Mouse (Mus musculus) A20 (cell line): Measurements from ENCODE around the gene Cnot10.

ENCODE experiments used
- DNase-seq: peaks from one replicate; pipeline ENCODE4 v3.0.0-alpha.2; 2011; ENCODE audit warnings: low read depth, low spot score

The Cnot10 gene

DNA sequence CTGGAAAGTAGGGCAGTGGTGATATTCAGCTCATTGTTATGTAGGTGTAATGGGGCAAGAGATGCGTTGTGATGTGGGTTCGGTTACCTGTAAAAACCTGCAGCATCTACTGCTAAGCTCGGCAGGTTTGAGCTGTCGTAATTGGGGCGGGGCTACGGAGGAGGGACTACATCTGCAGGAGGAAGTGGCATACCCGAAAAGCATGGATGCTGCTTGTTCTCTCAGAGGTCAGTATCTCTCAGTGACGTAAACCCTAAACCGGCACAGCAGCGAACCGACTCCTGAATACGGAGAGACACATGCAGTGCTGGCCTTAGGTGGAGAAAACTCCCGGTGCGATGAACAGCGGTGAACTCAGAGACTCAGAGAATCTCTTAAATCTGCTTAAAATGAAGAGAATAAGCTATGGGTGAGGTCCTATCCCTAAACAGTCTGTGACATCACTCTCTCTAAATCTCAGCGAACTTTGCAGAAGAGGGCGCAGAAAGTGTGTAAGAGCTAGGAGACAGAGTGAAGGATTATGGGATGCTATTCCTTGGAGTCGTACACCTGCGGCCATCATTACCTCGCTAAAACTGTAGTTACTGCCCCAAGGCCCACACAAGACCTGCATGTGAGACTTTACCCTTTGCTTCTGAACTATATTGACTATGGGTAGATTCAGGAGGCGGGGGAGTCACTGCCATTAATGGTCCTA, 11.1 kb upstream of the Cnot10 start:
- DNase-seq = no peak

DNA sequence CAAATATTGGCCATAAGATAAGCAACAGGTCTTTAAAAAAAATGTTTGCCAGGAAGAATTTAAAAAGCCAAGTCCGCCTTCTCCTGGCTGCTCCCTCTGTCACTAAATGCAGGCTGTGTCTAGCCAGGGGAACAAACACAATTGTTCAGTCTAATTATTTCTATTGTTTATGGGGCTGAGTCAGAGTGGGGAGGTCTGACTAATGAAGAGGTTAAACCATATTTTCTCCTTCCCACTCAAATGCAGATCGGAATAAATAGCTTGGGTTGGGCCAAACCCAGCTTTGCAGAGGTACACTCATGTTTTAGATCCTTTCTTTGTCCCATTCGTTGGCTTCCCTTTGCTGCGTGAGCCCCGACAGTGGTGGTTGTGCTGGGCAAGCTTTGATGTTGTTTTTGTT, 9.4 kb upstream of the Cnot10 start:
- no peak for DNase-seq

DNA sequence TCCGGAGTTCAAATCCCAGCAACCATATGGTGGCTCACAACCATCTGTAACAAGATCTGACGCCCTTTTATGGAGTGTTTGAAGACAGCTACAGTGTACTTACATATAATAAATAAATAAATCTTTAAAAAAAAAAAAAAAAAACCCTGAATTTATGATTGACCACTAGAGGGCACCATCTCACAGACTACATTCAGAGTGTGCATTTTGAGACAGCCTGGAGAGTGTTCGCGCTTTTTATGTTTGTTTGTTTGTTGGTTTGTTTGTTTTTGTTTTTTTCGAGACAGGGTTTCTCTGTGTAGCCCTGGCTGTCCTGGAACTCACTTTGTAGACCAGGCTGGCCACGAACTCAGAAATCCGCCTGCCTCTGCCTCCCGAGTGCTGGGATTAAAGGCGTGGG, 8.5 kb upstream of the Cnot10 start:
- peak; percentile 55 for DNase-seq

DNA sequence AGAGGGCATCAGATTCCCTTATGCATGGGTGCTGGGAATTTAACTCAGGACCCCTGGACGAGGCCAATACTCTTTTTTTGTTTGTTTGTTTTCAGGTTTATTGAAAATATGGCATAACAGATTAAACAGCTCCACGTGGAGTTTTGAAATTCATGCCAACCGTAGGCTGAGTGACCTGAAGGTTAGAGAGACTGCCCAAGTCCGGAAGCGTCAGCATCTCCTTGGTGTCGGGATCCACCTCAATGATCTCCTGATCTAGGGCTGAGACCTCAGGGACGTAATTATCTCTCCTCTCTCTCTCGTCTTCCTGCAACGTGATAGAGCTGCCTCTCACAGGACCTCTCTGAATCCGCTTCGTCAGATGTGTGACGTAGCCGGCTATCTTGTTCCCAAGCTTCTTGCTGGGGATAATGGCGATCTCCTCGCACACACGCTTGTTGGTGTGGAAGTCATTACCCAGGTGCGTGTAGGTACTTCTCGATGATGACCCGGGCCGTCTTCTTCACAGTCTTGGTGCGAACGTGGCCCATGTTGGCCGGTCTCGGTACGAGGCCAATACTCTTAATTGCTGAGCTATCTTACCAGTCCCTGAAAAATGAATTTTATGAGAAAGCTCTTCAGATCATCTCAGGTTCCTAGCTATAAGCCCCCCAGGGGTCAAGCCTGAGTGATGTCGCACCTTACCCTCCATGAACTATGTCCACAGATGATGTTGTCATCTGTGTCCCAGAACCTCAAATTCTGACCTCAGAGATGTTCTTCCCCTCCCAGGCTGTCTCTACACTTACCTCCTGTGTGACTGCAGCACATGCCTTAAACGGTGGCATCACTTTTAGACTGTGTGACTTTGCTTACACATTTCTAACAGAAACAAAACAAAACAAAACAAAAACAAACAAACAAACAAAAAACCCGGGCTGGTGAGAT, 7.8 kb upstream of the Cnot10 start:
- DNase-seq = peak; percentile 32

DNA sequence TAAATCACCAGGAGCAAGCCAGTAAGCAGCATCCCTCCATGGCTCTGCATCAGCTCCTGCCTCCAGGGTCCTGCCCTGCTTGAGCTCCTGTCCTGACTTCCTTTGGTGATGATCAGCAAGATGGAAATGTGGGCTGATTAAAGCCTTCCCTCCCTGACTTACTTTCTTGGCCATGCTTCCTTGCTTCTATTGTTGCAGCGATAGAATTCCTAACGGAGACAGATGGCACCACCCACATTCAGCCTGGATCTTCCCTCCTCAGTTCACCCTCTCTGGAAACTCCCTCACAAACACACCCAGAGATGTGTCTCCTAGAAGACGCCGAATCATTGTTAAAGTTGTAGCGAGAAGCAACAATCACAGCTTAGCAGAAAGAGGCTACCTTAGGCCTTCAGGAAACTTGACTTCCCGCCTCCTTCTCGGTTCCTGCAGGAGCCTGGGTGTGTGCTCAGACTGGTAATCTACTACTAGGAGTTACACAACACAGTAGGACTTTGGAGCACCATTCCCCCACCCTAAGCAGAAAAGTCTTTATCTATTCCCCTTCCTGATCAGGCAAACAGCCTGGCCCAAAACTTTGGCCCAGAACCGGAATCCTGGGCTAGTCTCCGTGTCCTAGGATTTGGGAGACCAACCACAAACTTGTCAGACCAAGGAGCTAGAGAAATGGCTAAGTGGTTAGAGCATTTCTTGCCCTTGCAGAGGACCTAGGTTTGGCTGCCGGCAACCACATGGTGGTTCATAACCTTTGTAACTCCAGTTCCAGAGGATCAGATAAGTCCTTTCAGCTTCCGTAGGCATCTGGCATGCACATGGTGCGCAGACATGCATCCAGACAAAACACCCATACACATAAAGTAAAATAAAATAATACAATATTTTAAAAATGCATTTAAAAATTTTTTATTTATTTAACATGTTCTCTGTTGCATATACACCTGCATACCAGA, 6.8 kb upstream of the Cnot10 start:
- no peak for DNase-seq

DNA sequence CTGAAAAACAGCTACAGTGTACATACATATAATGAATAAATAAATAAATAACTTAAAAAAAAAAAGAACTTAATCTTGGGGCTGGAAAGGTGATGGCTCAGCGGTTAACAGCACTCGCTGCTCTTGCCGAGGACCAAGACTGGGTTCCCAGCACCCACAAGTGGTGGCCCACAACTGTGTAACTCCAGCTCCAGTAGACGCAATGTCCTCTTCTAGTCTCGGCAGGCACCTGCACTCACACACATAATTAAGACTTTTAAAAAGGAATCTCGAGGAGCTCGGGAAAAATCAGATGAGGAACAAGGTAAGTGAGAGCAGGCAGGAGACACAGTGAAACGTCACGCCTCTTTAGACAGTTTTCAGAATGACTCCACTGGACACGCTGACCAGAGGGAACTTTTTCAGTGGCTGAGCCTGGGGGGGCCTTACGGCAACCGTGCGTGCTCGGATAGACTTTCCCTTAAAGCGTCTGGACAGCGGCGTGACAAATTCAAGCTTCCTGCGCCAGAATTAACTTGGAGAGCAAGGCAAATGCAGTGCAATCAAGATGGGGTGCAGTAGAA, 717 bp downstream of the Cnot10 start:
- peak; percentile 56 for DNase-seq

DNA sequence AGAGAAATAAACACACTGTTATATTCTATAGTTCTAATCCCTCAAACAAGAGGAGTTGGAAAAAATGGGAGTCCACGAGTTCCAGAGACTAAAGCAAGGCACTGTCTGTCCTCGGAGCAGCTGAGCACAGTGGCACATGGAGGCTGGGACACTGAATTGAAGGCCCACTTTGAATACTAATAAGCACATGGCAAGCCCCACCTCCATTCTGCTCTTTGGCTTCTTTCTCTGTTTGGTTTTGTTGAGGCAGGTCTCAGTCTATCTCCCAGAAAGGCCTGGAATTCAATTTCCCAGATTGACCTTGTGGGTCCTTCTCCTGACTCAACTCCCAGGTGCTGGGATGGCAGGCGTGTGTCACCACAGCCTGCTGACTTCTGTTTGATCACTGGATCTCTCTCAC, 3.2 kb downstream of the Cnot10 start:
- no peak for DNase-seq

DNA sequence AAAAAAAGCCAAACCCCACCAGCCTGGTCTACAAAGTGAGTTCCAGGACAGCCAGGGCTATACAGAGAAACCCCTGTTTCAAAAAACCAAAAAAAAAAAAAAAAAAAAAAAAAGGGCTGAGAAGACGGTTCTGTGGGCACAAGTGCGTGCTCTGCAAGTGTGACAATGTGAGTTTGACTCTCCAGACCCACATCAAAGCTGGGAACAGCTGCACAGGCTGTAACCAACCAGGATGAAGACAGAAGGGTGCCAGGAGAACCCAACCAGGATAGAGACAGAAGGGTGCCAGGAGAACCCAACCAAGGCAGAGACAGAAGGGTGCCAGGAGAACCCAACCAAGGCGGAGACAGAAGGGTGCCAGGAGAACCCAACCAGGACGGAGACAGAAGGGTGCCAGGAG, 3.8 kb downstream of the Cnot10 start:
- no peak for DNase-seq

DNA sequence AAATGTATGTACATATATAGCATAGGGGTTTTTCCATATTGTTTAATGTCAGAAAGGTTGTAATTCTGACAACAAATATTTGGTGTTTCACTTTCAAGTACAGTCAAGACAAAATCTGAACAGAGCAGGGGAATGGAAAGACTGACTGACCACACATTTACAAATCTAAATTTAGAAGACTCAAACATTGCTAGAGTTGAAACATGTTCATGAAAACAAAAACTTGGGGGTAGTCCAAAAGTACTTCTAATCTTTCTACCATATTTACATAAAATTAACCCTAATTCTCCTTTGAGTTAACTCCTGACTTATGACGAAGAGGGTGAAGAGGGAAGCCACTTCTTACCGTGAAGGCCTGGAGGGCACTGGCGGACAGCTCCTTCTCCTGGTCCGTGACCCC, 7.7 kb downstream of the Cnot10 start:
- peak; percentile 67 for DNase-seq

DNA sequence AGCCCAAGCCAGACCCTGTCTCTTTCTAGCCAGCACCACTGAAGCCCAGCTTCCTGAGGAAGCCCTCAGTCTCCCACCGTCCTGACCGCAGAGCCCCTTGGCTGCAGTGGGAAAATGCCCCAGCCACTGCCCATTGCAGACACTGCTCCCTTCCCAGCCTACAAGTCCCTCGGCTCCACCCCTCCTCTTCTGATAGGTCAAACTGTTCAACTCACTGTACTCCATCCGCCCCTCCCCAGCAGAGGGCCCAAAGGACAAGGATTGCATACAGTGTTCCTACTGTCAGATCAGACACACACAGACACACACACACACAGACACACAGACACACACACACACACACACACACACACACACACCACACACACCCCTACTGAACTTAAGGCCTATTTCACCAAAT, 13.3 kb downstream of the Cnot10 start:
- DNase-seq = no peak

DNA sequence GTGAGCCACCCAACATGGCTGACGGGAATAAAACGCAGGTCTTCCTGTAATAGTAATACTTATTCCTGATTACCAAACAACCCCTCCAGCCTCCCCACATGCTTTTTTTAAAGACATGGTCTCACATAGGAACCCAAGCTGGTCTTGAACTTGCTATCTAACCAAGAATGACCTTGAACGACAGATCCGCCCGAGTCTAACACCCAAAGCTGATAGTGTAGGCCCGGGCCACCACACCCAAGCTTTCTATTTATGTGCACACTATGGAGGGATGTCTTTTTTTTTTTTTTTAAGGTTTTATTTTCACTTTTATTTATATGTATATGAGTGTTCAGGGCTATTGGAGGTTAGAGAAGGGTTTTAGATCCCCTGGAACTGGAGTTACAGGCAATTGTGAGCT, 15.8 kb downstream of the Cnot10 start:
- no peak for DNase-seq

DNA sequence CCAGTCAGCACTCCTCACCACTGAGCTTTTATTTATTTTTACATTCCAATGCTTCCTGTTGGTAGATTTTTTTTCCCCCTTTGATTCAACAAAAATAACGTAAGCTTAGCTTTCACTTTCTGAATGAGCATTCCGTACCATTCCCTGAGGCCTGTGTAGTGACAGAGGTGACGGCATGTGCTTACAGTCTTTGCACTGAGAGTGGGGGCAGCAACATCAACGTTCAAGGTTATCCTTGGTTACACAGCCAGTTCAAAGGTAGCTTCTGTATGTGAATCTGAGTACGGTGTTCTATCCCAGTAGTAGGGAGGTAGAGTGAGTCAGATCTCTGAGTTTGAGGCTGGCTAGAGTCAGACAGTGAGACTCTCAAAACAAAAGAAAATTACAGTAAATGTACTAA, 18.8 kb downstream of the Cnot10 start:
- no peak for DNase-seq

DNA sequence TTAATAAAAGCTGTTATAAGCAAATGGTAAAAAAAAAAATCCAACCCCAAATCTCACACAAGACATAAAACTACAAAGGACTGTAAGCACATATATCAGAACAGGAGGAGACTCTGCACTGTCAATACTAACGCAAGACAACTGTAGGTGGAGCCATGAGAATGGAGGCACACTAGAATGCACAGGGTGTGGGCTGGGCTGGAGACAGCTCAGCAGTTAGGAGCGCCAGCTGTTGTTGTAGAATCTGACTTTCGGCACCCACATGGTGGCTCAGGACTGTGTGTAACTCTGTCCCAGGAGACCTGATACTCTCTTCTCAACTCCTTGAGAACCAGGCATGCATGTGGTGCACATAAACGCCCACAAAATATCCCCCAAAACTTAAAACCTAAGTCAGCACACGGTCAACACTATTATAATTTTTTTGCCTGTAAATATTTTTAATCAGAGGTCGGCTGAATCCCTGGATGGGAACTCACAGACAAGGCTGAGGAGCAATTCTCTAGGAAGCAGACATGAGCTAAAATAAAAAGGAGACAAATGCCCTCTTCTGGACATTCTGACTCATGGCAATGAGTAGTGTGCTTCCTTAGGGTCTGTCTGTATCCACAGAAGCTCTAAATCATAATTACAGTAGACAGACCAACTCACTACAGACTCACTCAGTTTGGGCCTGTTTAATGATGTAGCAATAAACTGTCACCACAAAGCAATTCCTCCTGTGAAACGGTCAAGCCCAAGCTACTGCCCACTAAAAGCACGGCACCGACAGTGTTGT, 25.6 kb downstream of the Cnot10 start:
- no peak for DNase-seq

DNA sequence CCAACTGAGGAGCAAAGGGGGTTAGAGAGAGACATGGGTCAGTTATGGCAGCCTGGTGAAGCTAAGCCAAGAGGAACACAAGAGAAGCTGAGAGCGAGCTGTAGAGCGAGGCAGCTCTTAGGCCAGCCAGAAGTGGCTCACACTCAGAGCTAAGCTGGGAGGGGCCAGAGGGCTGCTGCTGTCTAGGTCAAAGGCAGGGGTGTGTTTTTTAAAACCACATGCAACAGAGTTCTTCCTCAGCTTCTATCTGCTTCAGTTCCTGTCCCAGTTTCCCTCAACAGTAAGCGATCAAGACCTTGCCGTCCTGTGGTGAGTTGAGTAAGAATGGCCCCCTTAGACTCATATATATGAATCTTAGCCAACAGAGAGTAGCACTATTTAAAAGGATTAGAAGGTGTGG, 27.0 kb downstream of the Cnot10 start:
- DNase-seq = no peak

DNA sequence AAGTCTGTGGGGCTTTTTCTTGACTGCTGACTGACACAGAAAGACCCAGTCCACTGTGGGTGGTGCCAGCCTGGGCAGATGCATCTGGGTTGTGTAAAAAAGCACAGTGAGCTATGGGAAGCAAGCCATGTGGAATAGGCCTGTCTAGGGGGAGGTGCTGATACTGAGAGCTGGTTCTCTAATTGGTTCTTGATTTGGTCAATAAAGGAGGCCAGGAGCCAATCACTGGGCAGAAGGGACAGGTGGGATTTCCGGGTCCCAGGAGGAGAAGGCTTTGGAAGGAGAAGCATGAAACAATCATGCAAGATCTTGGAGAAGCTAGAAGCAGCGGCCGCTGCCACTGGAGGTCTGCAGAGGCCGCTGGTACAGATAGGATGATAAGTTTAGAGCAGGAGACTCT, 27.4 kb downstream of the Cnot10 start:
- DNase-seq = no peak

DNA sequence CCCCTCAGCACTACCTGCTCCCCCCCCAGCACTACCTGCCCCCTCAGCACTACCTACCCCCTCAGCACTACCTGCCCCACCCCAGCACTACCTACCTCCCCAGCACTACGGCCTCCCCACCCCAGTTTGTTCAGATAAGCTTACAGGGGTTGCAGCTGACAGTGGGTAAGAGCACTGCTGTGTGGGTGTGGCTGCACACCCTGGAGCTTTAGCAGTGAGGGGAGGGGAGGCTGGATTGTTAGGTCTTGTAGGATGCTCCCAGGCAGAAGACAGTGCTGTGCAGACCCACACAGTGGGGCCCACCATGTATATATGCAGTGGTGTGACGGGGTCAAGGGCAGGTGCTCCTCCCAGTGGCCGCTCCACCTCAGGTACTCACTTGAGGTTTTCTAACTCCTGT, 29.7 kb downstream of the Cnot10 start:
- DNase-seq = no peak

DNA sequence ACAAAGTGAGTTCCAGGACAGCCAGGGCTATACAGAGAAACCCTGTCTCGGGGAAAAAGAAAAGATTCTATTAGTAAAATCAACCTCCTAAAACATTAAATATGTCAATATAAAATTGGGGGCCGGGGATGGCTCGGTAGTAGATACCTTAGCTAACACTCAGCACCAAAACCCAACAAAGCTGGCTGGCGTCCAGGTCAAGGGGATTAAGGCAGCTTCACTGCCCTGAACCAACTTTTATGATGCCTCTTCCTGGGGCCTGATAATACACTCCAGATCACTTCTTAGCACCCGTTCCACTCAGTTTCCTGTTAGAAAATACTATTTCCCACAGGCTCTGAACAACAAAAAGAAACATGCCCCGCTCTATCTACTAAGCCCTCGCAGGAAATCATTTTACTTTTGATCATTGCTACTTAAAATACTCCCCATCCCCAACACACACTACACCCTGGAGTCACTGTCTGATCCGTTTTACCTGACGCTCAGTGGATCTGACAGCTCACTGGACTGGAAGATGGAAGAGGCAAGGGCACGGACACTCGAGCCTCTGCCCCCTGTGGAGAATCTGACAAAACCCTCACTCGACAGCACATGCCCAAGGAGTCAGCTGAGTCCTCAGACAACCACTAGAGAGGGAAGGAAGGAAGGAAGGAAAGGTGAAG, 36.0 kb downstream of the Cnot10 start:
- no peak for DNase-seq

DNA sequence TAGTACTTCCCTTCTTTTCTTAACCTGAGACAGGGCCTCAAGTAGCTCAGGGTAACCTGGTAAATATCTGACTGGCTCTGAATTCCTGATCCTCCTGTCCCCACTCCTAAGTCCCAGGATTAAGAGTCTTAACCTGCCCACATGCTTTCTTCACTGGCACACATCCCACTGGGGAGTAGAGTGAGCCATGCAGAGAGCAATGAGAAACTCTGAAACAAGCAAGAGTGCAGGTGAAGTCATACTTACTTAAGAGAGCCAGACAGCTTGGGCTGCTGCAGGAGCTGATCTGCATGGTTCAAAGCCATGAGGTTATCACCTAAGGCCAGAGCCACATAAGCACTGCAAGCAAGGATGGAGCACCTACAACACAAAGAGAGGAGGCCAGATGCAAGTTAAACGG, 38.9 kb downstream of the Cnot10 start:
- no peak for DNase-seq

DNA sequence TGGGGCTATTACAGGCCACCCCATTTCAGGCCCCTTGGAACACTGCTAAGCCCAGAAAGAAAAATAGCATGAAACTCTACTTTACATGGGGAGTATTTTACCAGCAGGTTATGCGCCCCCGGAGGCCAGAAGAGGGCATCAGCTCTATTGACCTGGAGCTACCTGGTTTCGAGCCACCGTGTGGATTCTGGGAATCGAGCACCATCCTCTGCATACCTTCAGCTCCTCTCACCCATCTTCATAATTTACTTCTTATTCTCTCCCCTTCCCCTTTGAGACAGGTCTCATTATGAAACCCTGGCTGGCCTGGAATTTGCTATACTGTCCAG, 55.0 kb downstream of the Cnot10 start:
- DNase-seq = no peak

DNA sequence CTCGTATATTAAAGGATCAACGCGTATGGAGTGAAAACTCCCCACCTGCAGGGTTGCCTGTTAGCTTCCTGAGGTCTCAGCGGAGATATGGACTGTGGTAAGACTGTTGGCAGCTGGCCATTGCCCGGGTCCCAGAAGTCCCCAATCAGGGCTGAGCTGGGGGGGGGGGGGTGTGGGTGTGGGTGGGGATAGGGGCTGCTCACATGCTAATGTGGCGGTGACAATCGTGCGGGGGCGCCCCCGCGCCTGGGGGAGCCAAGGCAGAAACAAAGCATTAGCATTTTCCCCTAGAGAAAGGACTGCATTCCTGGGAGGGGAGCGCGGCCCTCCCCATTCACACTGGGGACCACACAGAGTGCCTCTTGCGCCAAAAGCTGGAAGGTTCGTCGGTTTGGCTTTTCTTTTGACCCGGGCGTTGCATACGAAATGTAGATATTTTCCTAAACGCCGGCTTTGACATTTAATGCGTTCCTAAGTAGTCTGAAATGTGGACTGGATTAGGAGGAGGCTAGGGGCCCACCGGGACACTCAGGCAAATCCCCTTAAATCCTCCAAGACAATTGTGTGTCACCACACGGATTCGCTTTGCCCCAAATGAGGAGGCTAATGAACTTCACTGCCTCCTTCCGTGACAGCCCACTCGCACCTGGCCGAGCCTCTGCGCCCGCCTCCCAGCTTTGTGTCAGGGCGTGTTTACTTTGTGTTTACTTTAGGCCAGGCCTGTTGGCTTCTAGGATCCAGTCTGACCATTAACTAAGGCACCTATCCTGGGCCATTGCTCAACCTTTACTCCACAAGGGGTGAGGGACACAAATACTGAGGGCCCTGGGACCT, 55.6 kb downstream of the Cnot10 start:
- DNase-seq = no peak
